Mouse (Mus musculus) mouse trophoblast stem cell (cell line): ENCODE results near the gene Ifitm2.
"Not testable (repeated sequence)": the region's sequence is repeated elsewhere in the genome, so short reads cannot be mapped to it uniquely, and the experiment has no call there.

Experiments
- in situ Hi-C, 2 experiments: fragments of 300-500 bp; cut with MseI, MboI; formaldehyde crosslinking; loops; 2 replicates in 1 of 2; 3 replicates in 1 of 2; pipeline ENCODE4 v1.15.1; 2025

Gene Ifitm2

GRCm38 (mm10) chr7:140968710-140969109 lies 12.9 kb upstream of the Ifitm2 start:
- in situ Hi-C loops, result not testable (repeated sequence)

- in situ Hi-C loops, result no loop called here
Measured at GRCm38 (mm10) chr7:140967862-140968591, 12.2 kb upstream of the Ifitm2 start.

- in situ Hi-C loops, result no loop called here
Measured at GRCm38 (mm10) chr7:140966921-140967320, 11.1 kb upstream of the Ifitm2 start, which contains the start of gene Ifitm1. Gene Ifitm1 (plus strand): TSS chr7:140967221.

GRCm38 (mm10) chr7:140962733-140963132 lies 6.9 kb upstream of the Ifitm2 start:
- in situ Hi-C loops, result no loop called here

- in situ Hi-C loops, result no loop called here
Measured at GRCm38 (mm10) chr7:140961416-140961815, 5.6 kb upstream of the Ifitm2 start.

- in situ Hi-C loops, result no loop called here
Measured at GRCm38 (mm10) chr7:140960026-140960425, 4.2 kb upstream of the Ifitm2 start.

GRCm38 (mm10) chr7:140959181-140959901 lies 3.6 kb upstream of the Ifitm2 start:
- in situ Hi-C loops, result loop anchor here (5.0 kb wide), 2 partner anchors 83 to 88 kb away; no protein-coding TSS in a partner anchor

GRCm38 (mm10) chr7:140956556-140956869 lies 726 bp upstream of the Ifitm2 start:
- in situ Hi-C loops, result loop anchor here (5.0 kb wide), 2 partner anchors 86 to 91 kb away; no protein-coding TSS in a partner anchor

- in situ Hi-C loops, result loop anchor here (5.0 kb wide), 2 partner anchors 87 to 92 kb away; no protein-coding TSS in a partner anchor
Measured at GRCm38 (mm10) chr7:140955342-140955741, 445 bp downstream of the Ifitm2 start.

- in situ Hi-C loops, result loop anchor here (5.0 kb wide), 2 partner anchors 88 to 93 kb away; no protein-coding TSS in a partner anchor
Measured at GRCm38 (mm10) chr7:140954733-140955071, 1.1 kb downstream of the Ifitm2 start.

- in situ Hi-C loops, result no loop called here
Measured at GRCm38 (mm10) chr7:140953800-140954732, 1.7 kb downstream of the Ifitm2 start.

- in situ Hi-C loops, result no loop called here
Measured at GRCm38 (mm10) chr7:140953133-140953532, 2.7 kb downstream of the Ifitm2 start.

GRCm38 (mm10) chr7:140952441-140952840 lies 3.3 kb downstream of the Ifitm2 start:
- in situ Hi-C loops, result no loop called here

GRCm38 (mm10) chr7:140951765-140952164 lies 4.0 kb downstream of the Ifitm2 start:
- in situ Hi-C loops, result no loop called here

- in situ Hi-C loops, result no loop called here
Measured at GRCm38 (mm10) chr7:140951051-140951450, 4.7 kb downstream of the Ifitm2 start.

- in situ Hi-C loops, result no loop called here
Measured at GRCm38 (mm10) chr7:140949824-140950530, 5.8 kb downstream of the Ifitm2 start, which contains the start of gene Ifitm5. Gene Ifitm5 (minus strand): TSS chr7:140950291.

- in situ Hi-C loops, result no loop called here
Measured at GRCm38 (mm10) chr7:140949255-140949654, 6.5 kb downstream of the Ifitm2 start.

GRCm38 (mm10) chr7:140948161-140948560 lies 7.6 kb downstream of the Ifitm2 start:
- in situ Hi-C loops, result no loop called here

GRCm38 (mm10) chr7:140946980-140947379 lies 8.8 kb downstream of the Ifitm2 start:
- in situ Hi-C loops, result no loop called here

- in situ Hi-C loops, result no loop called here
Measured at GRCm38 (mm10) chr7:140946311-140946710, 9.5 kb downstream of the Ifitm2 start.

GRCm38 (mm10) chr7:140945247-140945646 lies 10.5 kb downstream of the Ifitm2 start:
- in situ Hi-C loops, result no loop called here
